Mouse (Mus musculus) CH12.LX (cell line): ENCODE measurements at regions not wholly inside any gene's neighbourhood (a gene's known extent, or its start where the extent isn't known, plus 50 kb on each side); places are given as distances from the start of the nearest gene placed in this dataset.

Experiments
- CTCF ChIP-seq, 2 experiments: IDR thresholded peaks in 1 of 2; conservative IDR thresholded peaks in 1 of 2; 2 replicates each; pipeline ENCODE4 v1.5.1; 2011 to 2012; ENCODE audit warnings: low read depth in 2 of 2, low read length in 2 of 2, improper control_type of control experiment in 1 of 2, inconsistent platforms in 1 of 2, mild to moderate bottlenecking in 1 of 2, moderate library complexity in 1 of 2
- USF2 ChIP-seq: conservative IDR thresholded peaks from 2 replicates; pipeline ENCODE4 v1.6.1; 2011; ENCODE audit warnings: low read depth, low read length, improper control_type of control experiment
- ZC3H11A ChIP-seq: IDR thresholded peaks from 2 replicates; pipeline ENCODE4 v1.6.1; 2012; ENCODE audit warnings: low read depth, mild to moderate bottlenecking, inconsistent platforms, low read length, improper control_type of control experiment
- ZNF384 ChIP-seq: IDR thresholded peaks from 2 replicates; pipeline ENCODE4 v1.6.1; 2012; ENCODE audit warnings: low read depth, low read length, improper control_type of control experiment, inconsistent platforms

DNA sequence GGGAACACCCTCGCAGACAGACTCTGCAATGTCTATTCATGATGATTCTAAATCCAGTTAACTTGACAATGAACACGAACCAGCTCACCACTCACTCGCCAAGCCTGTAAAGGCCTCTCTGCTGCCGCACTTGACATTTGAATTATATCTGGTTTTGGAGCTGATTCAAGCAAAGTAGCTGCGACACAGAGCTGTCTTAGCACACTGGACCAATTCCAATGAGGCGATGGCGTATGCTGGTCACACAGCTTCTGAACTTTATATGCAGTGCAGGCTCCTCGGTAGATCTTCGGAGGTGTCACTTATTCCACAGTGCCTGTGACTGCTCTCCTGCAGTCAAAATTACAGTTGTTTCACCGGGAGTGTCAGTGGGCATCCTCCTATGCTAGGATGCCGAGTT, 115.4 kb downstream of the Hhipl2 start:
- TF ChIP-seq ZC3H11A (no peak), CTCF (conservative IDR thresholded peaks at IDR 0.05 in 1 of 2, IDR thresholded peaks at IDR 0.05 in 1 of 2; ENCODE audit: low read depth in 2 of 2, low read length in 2 of 2) (no peak), ZNF384 (no peak), USF2 (no peak)
